Mouse (Mus musculus) spleen, adult 2 months (tissue): ENCODE results near the gene Smyd3.

ENCODE experiments used
- CTCF ChIP-seq: fragments of 200-500 bp; IDR thresholded peaks from 2 replicates; pipeline ENCODE4 v1.5.1; 2011; ENCODE audit warnings: mild to moderate bottlenecking, inconsistent platforms; ENCODE audit not compliant: insufficient read depth, insufficient read length, insufficient replicate concordance; ENCODE audit errors: extremely low read depth
- POLR2A ChIP-seq: fragments of 200-500 bp; IDR thresholded peaks from 2 replicates; pipeline ENCODE4 v1.6.1; 2011; ENCODE audit warnings: low read depth, low read length, inconsistent platforms

GRCm38 (mm10) chr1:179059286-179060112, 458.3 kb downstream of the Smyd3 start:
- no peak for TF ChIP-seq CTCF
- no peak for TF ChIP-seq POLR2A
